Mouse (Mus musculus) testis, adult 2 months (tissue): ENCODE data around the gene Hes3. TPM values are rescaled to one million over a fixed set of nuclear protein-coding genes. Genes with fewer than 3 reads are reported as not detected.

Source experiments
- H3K27ac ChIP-seq: fragments of 200-500 bp; 2 replicates; pipeline ENCODE4 v1.5.1; 2012; ENCODE audit warnings: low read depth, low read length; ENCODE audit not compliant: control insufficient read depth, insufficient read depth
- H3K27me3 ChIP-seq: fragments of 200-500 bp; 2 replicates; pipeline ENCODE4 v1.6.1; 2012; ENCODE audit warnings: mild to moderate bottlenecking, low read length, moderate library complexity; ENCODE audit not compliant: control insufficient read depth, insufficient read depth
- H3K36me3 ChIP-seq: fragments of 200-500 bp; 2 replicates; pipeline ENCODE4 v1.6.1; 2012; ENCODE audit warnings: mild to moderate bottlenecking, low read length; ENCODE audit not compliant: control insufficient read depth, insufficient read depth
- H3K4me1 ChIP-seq: fragments of 200-500 bp; 2 replicates; pipeline ENCODE4 v1.6.1; 2012; ENCODE audit warnings: low read length; ENCODE audit not compliant: control insufficient read depth, insufficient read depth
- H3K4me3 ChIP-seq: fragments of 200-500 bp; 2 replicates; pipeline ENCODE4 v1.5.1; 2012; ENCODE audit warnings: low read depth, mild to moderate bottlenecking, low read length, moderate library complexity, mixed read lengths; ENCODE audit not compliant: control insufficient read depth
- CTCF ChIP-seq: fragments of 200-500 bp; IDR thresholded peaks from 2 replicates; pipeline ENCODE4 v1.5.1; 2012; ENCODE audit warnings: low read depth, mild to moderate bottlenecking, inconsistent platforms, low read length, moderate library complexity; ENCODE audit not compliant: control insufficient read depth, insufficient read depth, insufficient replicate concordance
- POLR2A ChIP-seq: fragments of 200-500 bp; IDR thresholded peaks from 2 replicates; pipeline ENCODE4 v1.6.1; 2012; ENCODE audit warnings: low read depth, mild to moderate bottlenecking, inconsistent platforms, low read length, moderate library complexity; ENCODE audit not compliant: control insufficient read depth
- polyA plus RNA-seq: library from polyadenylated mRNA; depleted of rRNA; stranded (reverse); fragments of >200 nt; gene quantifications from 2 replicates; pipeline ENCODE4 v1.2.3, GENCODE M21; 2012; rRNA removed

Hes3 gene
- polyA plus RNA-seq, 1 experiment: 1.5 TPM

- Histone ChIP-seq H3K27ac (no peak overlapping the region), H3K27me3 (no peaks in the 10 kb centered on the region), H3K4me3 (no peak overlapping the region), H3K4me1 (no peaks in the 10 kb centered on the region), H3K36me3 (peaks cover 1% of the 10 kb centered on the region)
- TF ChIP-seq POLR2A (no peak), CTCF (no peak)
Measured at GRCm38 (mm10) chr4:152239974-152240373, 51.5 kb downstream of the Hes3 start.

Other genes starting within 250 kb of the Hes3 start
- 8.8 and 9.7 TPM in 2 replicates for gene Plekhg5, start 219.2 kb downstream of the Hes3 start, polyA plus RNA-seq
- 1.2 and 1.5 TPM in 2 replicates for gene Tnfrsf25, start 175.7 kb downstream of the Hes3 start, polyA plus RNA-seq
- gene Espn, start 139.3 kb downstream of the Hes3 start, polyA plus RNA-seq: 84.1 and 87.1 TPM in 2 replicates
- 0.42 and 0.73 TPM in 2 replicates for gene Hes2, start 132.8 kb downstream of the Hes3 start, polyA plus RNA-seq
- 685 and 754 TPM in 2 replicates for gene Acot7, start 113.5 kb downstream of the Hes3 start, polyA plus RNA-seq
- 17.2 and 18.9 TPM in 2 replicates for gene Gpr153, start 17.4 kb downstream of the Hes3 start, polyA plus RNA-seq
- 50.9 and 51.6 TPM in 2 replicates for gene Icmt, start 5.6 kb upstream of the Hes3 start, polyA plus RNA-seq
- 0.22 and 0.43 TPM in 2 replicates for gene Rnf207, start 27.3 kb upstream of the Hes3 start, polyA plus RNA-seq
- 47.5 and 49.7 TPM in 2 replicates for gene Rpl22, start 34.1 kb upstream of the Hes3 start, polyA plus RNA-seq
- gene Chd5, start 47.0 kb upstream of the Hes3 start, polyA plus RNA-seq: 87.3 and 88.7 TPM in 2 replicates
- gene Nphp4, start 185.0 kb upstream of the Hes3 start, polyA plus RNA-seq: 15.3 and 17.3 TPM in 2 replicates
- gene Kcnab2, start 186.2 kb upstream of the Hes3 start, polyA plus RNA-seq: 16.7 and 18.3 TPM in 2 replicates